Mouse (Mus musculus) heart, embryonic 13.5 days (tissue): ENCODE measurements around the gene Pak1ip1. TPM values are rescaled to one million over a fixed set of nuclear protein-coding genes. Genes with fewer than 3 reads are reported as not detected.

ENCODE experiments used
- ATAC-seq: fragments of 200-750 bp; cut with Nextera tagmentation; 2 replicates; pipeline ENCODE4 v1.8.0; 2017; ENCODE audit warnings: moderate TSS enrichment; ENCODE audit not compliant: insufficient number of reproducible peaks, low FRiP score, low TSS enrichment; ENCODE audit errors: extremely low read depth
- H3K27ac ChIP-seq: fragments of 300-500 bp; sonication (generic); replicated peaks from 2 replicates; pipeline ENCODE4 v1.5.1; 2015; ENCODE audit warnings: moderate library complexity, mild to moderate bottlenecking, inconsistent platforms
- H3K27me3 ChIP-seq: fragments of 300-500 bp; sonication (generic); replicated peaks from 2 replicates; pipeline ENCODE4 v1.6.1; 2015; ENCODE audit warnings: mild to moderate bottlenecking, inconsistent platforms
- H3K36me3 ChIP-seq: fragments of 300-500 bp; sonication (generic); 2 replicates; pipeline ENCODE4 v1.6.1; 2015; ENCODE audit warnings: mild to moderate bottlenecking, inconsistent platforms
- H3K4me1 ChIP-seq: fragments of 300-500 bp; sonication (generic); 2 replicates; pipeline ENCODE4 v1.6.1; 2015; ENCODE audit warnings: inconsistent platforms
- H3K4me2 ChIP-seq: fragments of 300-500 bp; sonication (generic); 2 replicates; pipeline ENCODE4 v1.6.1; 2015; ENCODE audit warnings: inconsistent platforms, mild to moderate bottlenecking, moderate library complexity
- H3K4me3 ChIP-seq: fragments of 300-500 bp; sonication (generic); 2 replicates; pipeline ENCODE4 v1.5.1; 2015; ENCODE audit warnings: moderate library complexity, mild to moderate bottlenecking, inconsistent platforms
- H3K9ac ChIP-seq: fragments of 300-500 bp; sonication (generic); 2 replicates; pipeline ENCODE4 v1.6.1; 2015; ENCODE audit warnings: inconsistent platforms, mild to moderate bottlenecking, moderate library complexity
- H3K9me3 ChIP-seq: fragments of 300-500 bp; sonication (generic); 2 replicates; pipeline ENCODE4 v1.6.1; 2016; ENCODE audit warnings: inconsistent platforms
- WGBS: fragments of 180-500 bp; shearing (Covaris S2); methylation state at CpG from one replicate; pipeline ENCODE4 v1.1.7; 2015; ENCODE audit warnings: mixed read lengths; 5-methylcytosine and 5-hydroxymethylcytosine counted together
- polyA plus RNA-seq: library from polyadenylated mRNA; unstranded; fragments of >200 nt; fragmentation: Nextera tagmentation; extraction: Ambion mirVana; gene quantifications from 2 replicates; pipeline ENCODE4 v1.2.1, GENCODE M21; 2015

Gene Pak1ip1
- polyA plus RNA-seq = 47.4 and 52.5 TPM in 2 replicates

DNA sequence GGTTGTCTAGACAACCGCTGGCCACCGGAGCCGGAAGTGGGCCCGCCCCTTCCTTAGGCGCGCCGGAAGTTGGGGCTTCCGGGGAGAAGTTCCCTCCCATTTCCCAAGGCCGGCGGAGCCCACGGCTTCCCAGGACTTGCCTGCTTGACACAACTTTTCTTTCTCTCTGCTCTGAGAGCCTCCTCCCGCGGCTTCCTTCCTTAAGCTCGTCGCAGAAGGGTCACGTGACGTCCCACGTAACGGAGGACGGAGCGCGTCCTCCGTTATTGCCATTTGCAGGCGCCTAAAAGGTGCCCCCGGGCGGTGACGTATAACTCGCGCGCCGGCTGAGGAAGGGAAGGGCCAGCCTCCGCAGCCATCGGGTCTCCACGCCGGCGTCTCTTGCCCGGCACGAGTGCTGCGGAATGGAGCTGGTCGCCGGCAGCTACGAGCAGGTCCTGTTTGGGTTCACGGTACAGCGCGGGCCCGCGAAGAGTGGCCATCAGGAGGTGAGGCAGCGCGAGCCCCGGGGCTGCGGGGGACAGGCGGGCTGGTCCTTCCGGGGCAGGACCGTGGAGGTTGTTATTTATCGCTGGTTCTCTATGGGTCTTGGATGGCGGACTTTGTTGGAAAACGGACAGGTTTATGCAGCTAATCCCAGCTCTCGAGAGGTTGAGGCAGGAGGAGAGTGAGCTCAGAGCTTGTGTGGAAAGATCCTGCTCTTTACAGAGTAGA lies at the start of gene Pak1ip1:
TSS of gene Pak1ip1 (plus strand) at position 98 of the 714 bp plus-strand sequence.
- peak within 1 kb of the TSS; percentile 98 for H3K27ac ChIP-seq
- H3K4me2 ChIP-seq = peak within 1 kb of the TSS; percentile 89
- peak within 1 kb of the TSS; percentile 92 for H3K9ac ChIP-seq
- under 1% methylated on average over 58 of the region's 58 CpGs for WGBS
- H3K36me3 ChIP-seq = peaks cover 22% of the 10 kb centered on the region
- no peaks in the 10 kb centered on the region for H3K27me3 ChIP-seq
- peaks cover 19% of the 10 kb centered on the region for H3K4me1 ChIP-seq
- peak within 1 kb of the TSS; percentile 90 for H3K4me3 ChIP-seq
- no peaks in the 10 kb centered on the region for H3K9me3 ChIP-seq
- ATAC-seq = peak; percentile 87

DNA sequence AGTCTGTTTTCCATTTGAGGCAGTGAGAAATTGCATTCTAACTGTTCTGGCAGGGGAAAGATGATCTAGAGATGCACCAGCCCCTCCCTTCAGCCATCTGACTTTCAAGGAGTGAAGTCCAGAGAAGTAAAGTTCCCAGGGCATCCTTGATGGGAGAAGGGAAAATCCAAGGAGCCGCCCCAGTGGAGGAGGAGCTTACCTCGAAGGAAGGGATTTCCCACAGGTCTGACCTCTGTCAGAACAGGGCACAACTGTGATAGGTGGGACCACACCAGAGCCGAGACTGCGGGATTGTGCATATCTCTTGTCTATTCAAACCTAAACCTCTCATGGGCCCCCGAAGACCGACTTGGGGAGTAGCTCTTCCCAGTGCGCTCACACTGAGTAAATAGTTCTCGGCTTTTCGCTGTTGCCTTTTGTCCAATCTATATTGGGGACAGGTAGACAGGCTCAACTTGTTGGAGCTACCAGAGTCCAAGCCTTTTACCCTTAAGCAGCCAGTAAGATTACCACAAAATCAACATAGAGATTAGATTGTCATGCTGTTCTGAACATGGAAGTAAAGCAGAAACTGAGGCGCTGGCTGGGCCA lies 49.3 kb upstream of the Pak1ip1 start:
- Histone ChIP-seq H3K4me1 (peaks cover 23% of the 10 kb centered on the region), H3K4me3 (no peak overlapping the region), H3K27ac (no peak overlapping the region), H3K9me3 (no peaks in the 10 kb centered on the region), H3K9ac (no peak overlapping the region), H3K4me2 (no peak overlapping the region), H3K27me3 (no peaks in the 10 kb centered on the region), H3K36me3 (no peaks in the 10 kb centered on the region)
- ATAC-seq = no peak
- 68% methylated on average over 10 of the region's 10 CpGs for WGBS

GRCm38 (mm10) chr13:40953231-40953630 lies 47.6 kb upstream of the Pak1ip1 start:
- no peaks in the 10 kb centered on the region for H3K9me3 ChIP-seq
- no peak overlapping the region for H3K27ac ChIP-seq
- no peak overlapping the region for H3K4me2 ChIP-seq
- H3K27me3 ChIP-seq = no peaks in the 10 kb centered on the region
- ATAC-seq = no peak
- WGBS = 48% methylated on average over 6 of the region's 6 CpGs
- no peak overlapping the region for H3K4me3 ChIP-seq
- no peaks in the 10 kb centered on the region for H3K36me3 ChIP-seq
- H3K9ac ChIP-seq = no peak overlapping the region
- peaks cover 11% of the 10 kb centered on the region for H3K4me1 ChIP-seq

- Histone ChIP-seq H3K9ac (no peak overlapping the region), H3K4me3 (no peak overlapping the region), H3K27ac (no peak overlapping the region), H3K36me3 (0 out of 2 replicates have a peak, but pooled peaks cover 5% of the 10 kb centered on the region), H3K4me1 (no peaks in the 10 kb centered on the region), H3K9me3 (no peaks in the 10 kb centered on the region), H3K4me2 (no peak overlapping the region), H3K27me3 (no peaks in the 10 kb centered on the region)
- no peak for ATAC-seq
- whole genome bisulfite sequencing = 67% methylated on average over 7 of the region's 7 CpGs
Measured at GRCm38 (mm10) chr13:40955773-40956172, 45.0 kb upstream of the Pak1ip1 start.

DNA sequence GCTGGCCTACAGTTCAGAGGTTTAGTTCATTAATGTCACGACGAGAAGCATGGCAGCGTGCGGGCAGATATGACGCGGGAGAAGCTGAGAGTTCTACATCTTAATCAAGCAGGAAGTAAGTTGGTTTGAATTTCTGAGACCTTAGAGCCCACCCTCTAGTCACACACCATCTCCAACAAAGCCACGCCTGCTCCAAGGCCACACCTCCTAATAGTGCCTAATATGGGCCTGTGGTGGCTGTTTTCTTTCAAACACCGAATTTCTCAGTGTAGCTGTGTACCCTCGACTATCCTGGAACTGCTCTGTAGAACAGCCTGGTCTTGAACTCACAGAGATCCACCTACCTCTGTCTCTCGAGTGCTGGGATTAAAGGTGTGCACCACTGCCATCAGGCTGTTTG lies 33.2 kb upstream of the Pak1ip1 start:
- Histone ChIP-seq H3K4me1 (no peaks in the 10 kb centered on the region), H3K4me3 (no peak overlapping the region), H3K9ac (no peak overlapping the region), H3K4me2 (no peak overlapping the region), H3K27me3 (no peaks in the 10 kb centered on the region), H3K36me3 (no peaks in the 10 kb centered on the region), H3K27ac (no peak overlapping the region), H3K9me3 (no peaks in the 10 kb centered on the region)
- 86% methylated on average over 10 of the region's 10 CpGs for WGBS
- no peak for ATAC-seq

GRCm38 (mm10) chr13:40968564-40968963 lies 32.3 kb upstream of the Pak1ip1 start:
- H3K4me3 ChIP-seq = no peak overlapping the region
- no peaks in the 10 kb centered on the region for H3K4me1 ChIP-seq
- no peaks in the 10 kb centered on the region for H3K9me3 ChIP-seq
- H3K4me2 ChIP-seq = no peak overlapping the region
- no peaks in the 10 kb centered on the region for H3K36me3 ChIP-seq
- no peak for ATAC-seq
- H3K9ac ChIP-seq = no peak overlapping the region
- no peak overlapping the region for H3K27ac ChIP-seq
- WGBS = 69% methylated on average over 5 of the region's 5 CpGs
- H3K27me3 ChIP-seq = no peaks in the 10 kb centered on the region

GRCm38 (mm10) chr13:40969761-40970390 lies 30.9 kb upstream of the Pak1ip1 start:
- H3K4me3 ChIP-seq = no peak overlapping the region
- H3K9me3 ChIP-seq = no peaks in the 10 kb centered on the region
- H3K4me2 ChIP-seq = no peak overlapping the region
- H3K27ac ChIP-seq = no peak overlapping the region
- no peaks in the 10 kb centered on the region for H3K36me3 ChIP-seq
- H3K4me1 ChIP-seq = no peaks in the 10 kb centered on the region
- no peak overlapping the region for H3K9ac ChIP-seq
- ATAC-seq = no peak
- H3K27me3 ChIP-seq = no peaks in the 10 kb centered on the region
- WGBS = 79% methylated on average over 4 of the region's 4 CpGs

DNA sequence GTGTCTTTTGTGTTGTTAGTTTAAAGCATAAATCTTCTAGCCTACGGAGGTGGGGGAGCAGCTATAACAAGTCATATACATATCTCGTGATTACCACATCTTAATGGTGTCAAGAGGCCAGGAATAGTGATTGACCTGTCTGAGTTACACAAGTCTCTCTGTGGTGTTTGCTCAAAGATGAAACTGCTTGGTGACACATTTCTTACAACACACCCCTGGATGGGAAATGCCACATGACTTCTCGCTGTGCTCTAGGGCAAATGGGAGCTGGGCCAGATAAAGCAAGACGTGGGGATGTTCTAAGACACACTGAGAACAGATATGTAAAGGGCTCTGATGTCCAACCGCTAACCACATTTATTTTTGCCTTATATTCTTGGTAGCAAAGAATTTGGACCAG lies 29.6 kb upstream of the Pak1ip1 start:
- no peak overlapping the region for H3K9ac ChIP-seq
- H3K4me1 ChIP-seq = no peaks in the 10 kb centered on the region
- H3K36me3 ChIP-seq = no peaks in the 10 kb centered on the region
- H3K27ac ChIP-seq = no peak overlapping the region
- no peak for ATAC-seq
- no peak overlapping the region for H3K4me3 ChIP-seq
- H3K9me3 ChIP-seq = no peaks in the 10 kb centered on the region
- no peak overlapping the region for H3K4me2 ChIP-seq
- H3K27me3 ChIP-seq = no peaks in the 10 kb centered on the region
- WGBS = 74% methylated on average over 5 of the region's 5 CpGs

DNA sequence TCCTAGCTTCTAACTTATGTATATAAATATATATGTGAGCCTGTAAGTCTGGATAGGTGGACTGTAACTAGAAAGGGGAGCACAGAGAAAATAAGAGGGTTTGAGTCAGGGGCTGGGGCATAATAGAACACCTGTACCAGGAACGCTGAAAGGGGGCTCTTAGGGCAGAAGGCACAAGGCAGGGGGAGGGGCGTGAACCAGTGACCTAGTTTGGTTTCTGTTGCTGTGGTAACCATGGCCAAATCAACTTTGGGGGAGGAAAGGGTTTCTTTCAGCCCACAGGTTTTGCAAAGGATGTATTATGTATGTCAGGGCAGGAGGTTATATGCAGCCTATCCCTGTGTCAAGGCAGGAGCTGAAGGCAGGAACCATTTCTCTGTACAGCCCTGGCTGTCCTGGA lies 29.0 kb upstream of the Pak1ip1 start:
- H3K36me3 ChIP-seq = no peaks in the 10 kb centered on the region
- no peaks in the 10 kb centered on the region for H3K9me3 ChIP-seq
- no peak overlapping the region for H3K27ac ChIP-seq
- WGBS = 61% methylated on average over 2 of the region's 2 CpGs
- no peak overlapping the region for H3K4me3 ChIP-seq
- H3K9ac ChIP-seq = no peak overlapping the region
- H3K27me3 ChIP-seq = no peaks in the 10 kb centered on the region
- no peak overlapping the region for H3K4me2 ChIP-seq
- no peaks in the 10 kb centered on the region for H3K4me1 ChIP-seq
- no peak for ATAC-seq

- Histone ChIP-seq H3K4me1 (no peaks in the 10 kb centered on the region), H3K36me3 (no peaks in the 10 kb centered on the region), H3K9ac (no peak overlapping the region), H3K27me3 (no peaks in the 10 kb centered on the region), H3K4me3 (no peak overlapping the region), H3K9me3 (no peaks in the 10 kb centered on the region), H3K4me2 (no peak overlapping the region), H3K27ac (no peak overlapping the region)
- WGBS = 78% methylated on average over 5 of the region's 5 CpGs
- no peak for ATAC-seq
Measured at GRCm38 (mm10) chr13:40972976-40973375, 27.8 kb upstream of the Pak1ip1 start.

- no peaks in the 10 kb centered on the region for H3K36me3 ChIP-seq
- WGBS = 16% methylated on average over 7 of the region's 7 CpGs
Measured at GRCm38 (mm10) chr13:40977609-40978008, 23.2 kb upstream of the Pak1ip1 start.

More at GRCm38 (mm10) chr13:40977609-40978008, 23.2 kb upstream of the Pak1ip1 start:
- Histone ChIP-seq H3K9me3 (no peaks in the 10 kb centered on the region), H3K27me3 (no peaks in the 10 kb centered on the region), H3K27ac (no peak overlapping the region), H3K4me1 (no peaks in the 10 kb centered on the region), H3K9ac (no peak overlapping the region), H3K4me3 (no peak overlapping the region), H3K4me2 (no peak overlapping the region)
- ATAC-seq = no peak
